Mouse (Mus musculus) kidney, postnatal 4 days (tissue): ENCODE data around the gene Il11.

Experiments used
- DNase-seq, 2 experiments: peaks; one replicate each; pipeline ENCODE4 v3.0.0; 2021; ENCODE audit warnings: mixed read lengths in 2 of 2

Gene Il11

GRCm38 (mm10) chr7:4742482-4742819 is 40.2 kb downstream of the Il11 start:
- no peak for DNase-seq

- no peak for DNase-seq
These were observed 40.8 kb downstream of the Il11 start for GRCm38 (mm10) chr7:4741672-4742481.

- DNase-seq, result peak; percentile 71 to 76
These were observed 41.5 kb downstream of the Il11 start for GRCm38 (mm10) chr7:4741151-4741550.

- no peak for DNase-seq
These were observed 42.3 kb downstream of the Il11 start for GRCm38 (mm10) chr7:4740309-4740727.

- DNase-seq, result peak; percentile 95 to 97
These were observed 42.9 kb downstream of the Il11 start, which contains the start of gene Kmt5c for GRCm38 (mm10) chr7:4739544-4740275. Kmt5c (plus strand) TSS chr7:4740115.

- DNase-seq, result no peak
These were observed 43.6 kb downstream of the Il11 start for GRCm38 (mm10) chr7:4739041-4739543.

GRCm38 (mm10) chr7:4732968-4733392 is 49.7 kb downstream of the Il11 start:
- DNase-seq, result no peak

- no peak for DNase-seq
These were observed 51.6 kb downstream of the Il11 start for GRCm38 (mm10) chr7:4731090-4731489.

GRCm38 (mm10) chr7:4725169-4725568 is 57.5 kb downstream of the Il11 start, which contains the start of gene Tmem150b:
Tmem150b (minus strand) TSS chr7:4725249.
- DNase-seq, result no peak

- DNase-seq, result no peak
These were observed 58.3 kb downstream of the Il11 start for GRCm38 (mm10) chr7:4724359-4724758.

- DNase-seq, result peak; percentile 40 to 51
These were observed 59.2 kb downstream of the Il11 start for GRCm38 (mm10) chr7:4723508-4723907.
